Mouse (Mus musculus) forebrain, embryonic 16.5 days (tissue): ENCODE results near the gene Hspa12b. TPM values are rescaled to one million over a fixed set of nuclear protein-coding genes. Genes with fewer than 3 reads are reported as not detected.
A peak's percentile ranks its signal among the peaks of the same experiment; 100 is the strongest.

Source experiments
- ATAC-seq: fragments of 200-750 bp; cut with Nextera tagmentation; 2 replicates; pipeline ENCODE4 v1.8.0; 2017; ENCODE audit warnings: mild to moderate bottlenecking, moderate library complexity
- H3K27ac ChIP-seq: fragments of 300-500 bp; sonication (generic); 2 replicates; pipeline ENCODE4 v1.5.1; 2014; ENCODE audit warnings: low read length, control low read depth
- H3K27me3 ChIP-seq: fragments of 300-500 bp; sonication (generic); replicated peaks from 2 replicates; pipeline ENCODE4 v1.6.1; 2014; ENCODE audit warnings: low read length; ENCODE audit not compliant: control insufficient read depth, insufficient read depth
- H3K36me3 ChIP-seq: fragments of 300-500 bp; sonication (generic); 2 replicates; pipeline ENCODE4 v1.6.1; 2014; ENCODE audit not compliant: control insufficient read depth, insufficient read depth
- H3K4me1 ChIP-seq: fragments of 300-500 bp; sonication (generic); replicated peaks from 2 replicates; pipeline ENCODE4 v1.6.1; 2014; ENCODE audit warnings: low read length; ENCODE audit not compliant: control insufficient read depth, insufficient read depth
- H3K4me2 ChIP-seq: fragments of 300-500 bp; sonication (generic); 2 replicates; pipeline ENCODE4 v1.6.1; 2014; ENCODE audit warnings: mild to moderate bottlenecking, low read length, control low read depth
- H3K4me3 ChIP-seq: fragments of 300-500 bp; sonication (generic); replicated peaks from 2 replicates; pipeline ENCODE4 v1.5.1; 2014; ENCODE audit warnings: mild to moderate bottlenecking, low read length, control low read depth
- H3K9ac ChIP-seq: fragments of 300-500 bp; sonication (generic); replicated peaks from 2 replicates; pipeline ENCODE4 v1.6.1; 2014; ENCODE audit warnings: low read depth, low read length, control low read depth
- H3K9me3 ChIP-seq: fragments of 300-500 bp; sonication (generic); 2 replicates; pipeline ENCODE4 v1.6.1; 2016; ENCODE audit warnings: low read length; ENCODE audit not compliant: control insufficient read depth
- WGBS: fragments of 180-500 bp; shearing (Covaris S2); extraction: QIAGEN DNeasy Blood & Tissue Kit; methylation state at CpG from one replicate; pipeline ENCODE4 v1.1.7; 2014; 5-methylcytosine and 5-hydroxymethylcytosine counted together
- polyA plus RNA-seq: library from polyadenylated mRNA; unstranded; fragments of >200 nt; fragmentation: Nextera tagmentation; extraction: Ambion mirVana; gene quantifications from 2 replicates; pipeline ENCODE4 v1.2.1, GENCODE M21; 2015

Gene Hspa12b
- polyA plus RNA-seq, 1 experiment from 2014 or later, result 4.7 TPM

DNA sequence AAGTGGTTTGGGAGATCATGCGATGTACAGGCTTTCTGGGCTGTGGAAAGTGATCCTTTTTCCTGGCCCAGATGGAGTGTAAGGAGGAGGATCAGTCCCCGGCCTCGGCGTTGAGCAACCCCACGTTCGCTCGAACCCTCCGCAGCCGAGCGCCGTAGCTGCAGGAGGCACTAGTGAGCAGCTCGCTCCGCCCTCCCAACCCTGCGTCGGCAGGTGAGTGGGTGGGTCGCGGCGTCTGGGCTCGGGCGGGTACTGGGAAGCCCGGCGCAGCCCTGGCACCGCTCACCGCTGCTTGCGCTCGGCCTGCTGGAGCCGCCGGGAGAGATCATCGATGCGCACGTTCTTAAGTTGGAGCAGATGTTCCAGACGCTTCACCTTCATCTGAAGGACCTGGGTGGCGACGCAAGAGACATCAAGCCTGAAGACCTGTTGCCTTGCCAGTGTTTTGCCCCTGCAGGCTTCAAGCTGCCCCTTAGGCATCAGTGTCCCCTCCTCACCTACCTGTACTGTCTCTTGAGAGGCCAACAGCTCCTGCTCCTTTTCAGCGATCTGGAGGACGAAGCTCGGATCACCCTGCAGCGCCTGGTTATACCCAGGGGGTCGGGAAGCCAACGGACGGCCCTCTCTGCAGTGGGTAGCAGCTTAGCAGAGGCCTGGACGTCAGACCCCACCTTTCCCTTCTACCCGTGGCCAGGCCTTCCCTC, 44.5 kb downstream of the Hspa12b start:
- whole genome bisulfite sequencing, result 16% methylated on average over 43 of the region's 43 CpGs
- Histone ChIP-seq H3K36me3 (0 out of 2 replicates have a peak, but pooled peaks cover 2% of the 10 kb centered on the region), H3K4me2 (0 out of 2 replicates have a peak overlapping the region, but pooled peaks have one; percentile 8), H3K9me3 (no peaks in the 10 kb centered on the region), H3K4me1 (peaks cover 16% of the 10 kb centered on the region), H3K27ac (no peak overlapping the region), H3K9ac (0 out of 2 replicates have a peak overlapping the region, but pooled peaks have one; percentile 15), H3K4me3 (no peak overlapping the region), H3K27me3 (peaks cover 14% of the 10 kb centered on the region)
- no peak for ATAC-seq

DNA sequence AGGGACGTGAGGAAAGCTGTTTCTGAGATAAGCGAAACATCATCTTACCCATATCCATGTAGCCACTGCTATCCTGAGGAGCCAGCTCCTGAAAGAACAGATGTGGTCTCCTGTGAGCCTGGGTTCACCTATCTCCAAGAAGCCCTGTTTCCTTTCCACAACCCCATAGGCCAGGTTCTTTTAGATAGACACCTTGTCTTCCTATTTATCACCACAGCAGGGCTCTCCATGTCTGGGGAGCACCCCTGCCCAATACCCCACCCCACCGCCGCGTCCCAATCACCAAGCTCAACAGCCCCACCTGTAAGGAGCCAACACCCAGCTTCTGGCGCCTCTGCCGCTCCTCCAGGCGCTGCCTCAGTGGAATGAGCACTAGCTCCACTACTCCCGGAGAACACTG, 45.2 kb downstream of the Hspa12b start:
- Histone ChIP-seq H3K4me1 (peaks cover 24% of the 10 kb centered on the region), H3K27ac (no peak overlapping the region), H3K9me3 (no peaks in the 10 kb centered on the region), H3K27me3 (peaks cover 14% of the 10 kb centered on the region), H3K4me3 (no peak overlapping the region), H3K4me2 (no peak overlapping the region), H3K36me3 (0 out of 2 replicates have a peak, but pooled peaks cover 2% of the 10 kb centered on the region), H3K9ac (no peak overlapping the region)
- WGBS, result 52% methylated on average over 9 of the region's 9 CpGs
- no peak for ATAC-seq

DNA sequence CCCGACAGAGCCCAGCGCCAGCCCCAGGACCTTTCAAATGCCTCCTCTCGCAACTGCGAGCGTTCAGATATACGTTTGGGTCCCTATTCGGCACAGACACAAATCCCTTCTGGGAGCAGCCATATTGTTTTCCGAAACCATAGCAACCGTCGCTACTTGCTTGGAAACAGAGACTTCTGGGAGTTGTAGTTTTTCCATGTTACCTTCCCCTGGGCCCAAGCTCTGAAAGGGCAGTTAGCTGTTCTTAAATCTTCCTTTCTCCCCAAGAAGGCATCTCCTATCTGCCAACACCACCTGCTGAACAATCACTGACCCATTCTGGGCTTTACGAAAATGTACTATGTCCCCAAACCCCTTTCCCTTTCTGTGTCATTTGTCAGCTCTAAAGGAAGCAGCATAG, 47.6 kb downstream of the Hspa12b start:
- 0 out of 2 replicates have a peak, but pooled peaks cover 2% of the 10 kb centered on the region for H3K36me3 ChIP-seq
- H3K9ac ChIP-seq, result peak overlapping the region; percentile 38; the same call in 1 of the 2 replicates
- H3K27ac ChIP-seq, result no peak overlapping the region
- H3K9me3 ChIP-seq, result no peaks in the 10 kb centered on the region
- peaks cover 38% of the 10 kb centered on the region for H3K4me1 ChIP-seq
- H3K27me3 ChIP-seq, result peaks cover 14% of the 10 kb centered on the region
- H3K4me3 ChIP-seq, result peak overlapping the region; percentile 45
- WGBS, result 5% methylated on average over 11 of the region's 11 CpGs
- peak overlapping the region; percentile 87 for H3K4me2 ChIP-seq
- ATAC-seq, result peak; percentile 79

DNA sequence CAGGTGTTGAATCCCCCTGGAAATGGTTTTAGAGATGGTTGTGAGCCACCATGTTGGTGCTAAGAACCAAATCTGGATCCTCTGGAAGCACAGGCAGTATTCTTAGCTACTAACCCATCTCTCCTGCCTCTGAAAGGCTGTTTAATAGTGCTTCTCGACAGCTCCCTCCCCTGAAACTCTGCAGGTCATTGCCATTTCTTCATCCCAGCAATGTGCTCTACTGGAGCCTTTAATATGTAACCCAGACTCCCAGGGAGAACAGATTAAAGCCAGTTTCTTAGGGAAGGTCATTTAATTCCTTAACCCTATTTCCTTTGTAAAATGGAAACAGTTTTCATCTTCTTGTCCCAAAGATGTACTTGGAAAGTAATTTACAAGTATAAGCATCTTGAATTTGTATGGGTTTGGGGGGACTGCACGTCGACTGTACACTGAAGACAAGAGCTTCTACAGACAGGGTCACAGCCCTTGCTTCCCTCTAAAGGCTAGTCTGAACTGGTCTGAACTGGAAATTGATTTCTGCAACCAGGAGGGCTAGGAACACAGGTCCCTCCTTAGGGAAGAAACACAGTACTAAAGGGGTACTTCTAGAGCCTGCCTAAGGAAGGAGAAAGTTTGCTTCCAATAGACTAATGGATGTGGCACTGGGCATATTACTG, 48.3 kb downstream of the Hspa12b start:
- peaks cover 14% of the 10 kb centered on the region for H3K27me3 ChIP-seq

DNA sequence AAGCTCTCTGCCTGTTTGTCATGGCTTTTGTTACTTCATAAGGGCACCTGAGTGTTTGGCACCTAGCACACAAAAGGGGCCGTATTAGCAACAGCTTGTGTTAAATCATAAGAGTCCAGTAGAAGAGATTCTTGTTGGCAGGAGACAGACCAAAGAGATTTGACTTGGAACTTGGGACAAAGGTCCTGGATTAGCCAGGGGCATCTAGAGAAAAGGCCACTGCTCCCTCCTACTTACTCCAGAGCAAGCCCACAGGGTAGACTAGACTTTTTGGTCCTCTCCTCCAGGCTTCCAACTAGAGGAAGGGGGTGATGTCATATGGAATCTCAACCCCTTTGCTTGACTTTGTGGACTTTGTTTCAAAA, 48.8 kb downstream of the Hspa12b start:
- 0 out of 2 replicates have a peak, but pooled peaks cover 2% of the 10 kb centered on the region for H3K36me3 ChIP-seq
- no peak overlapping the region for H3K4me2 ChIP-seq
- 87% methylated on average over 1 of the region's 1 CpGs for WGBS

More for the DNA sequence above, 48.3 kb downstream of the Hspa12b start:
- Histone ChIP-seq H3K36me3 (0 out of 2 replicates have a peak, but pooled peaks cover 2% of the 10 kb centered on the region), H3K4me2 (no peak overlapping the region), H3K9me3 (no peaks in the 10 kb centered on the region), H3K9ac (no peak overlapping the region), H3K27ac (no peak overlapping the region), H3K4me3 (no peak overlapping the region), H3K4me1 (peaks cover 38% of the 10 kb centered on the region)
- ATAC-seq, result no peak
- WGBS, result 66% methylated on average over 3 of the region's 3 CpGs

DNA sequence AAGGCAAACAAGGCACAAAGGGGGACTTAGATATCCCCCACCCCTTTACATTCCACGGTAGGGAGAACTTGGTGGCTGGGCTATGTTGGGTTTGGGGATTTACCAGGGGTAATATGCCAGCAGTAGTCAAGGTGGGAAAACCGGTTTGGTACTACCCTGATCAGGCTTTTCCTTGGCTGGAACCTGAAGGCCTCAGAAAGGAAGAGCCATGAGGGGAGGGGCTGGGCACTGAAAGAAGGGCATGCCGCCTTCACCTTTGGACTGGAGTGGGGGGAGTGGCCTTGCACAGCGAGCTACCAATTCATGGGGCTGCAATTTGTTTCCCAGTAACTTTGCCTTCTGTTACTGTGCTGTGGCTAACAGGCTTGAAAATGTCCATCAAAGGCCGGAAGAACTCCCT, 49.4 kb downstream of the Hspa12b start:
- Histone ChIP-seq H3K4me2 (no peak overlapping the region), H3K27me3 (peaks cover 10% of the 10 kb centered on the region), H3K9me3 (no peaks in the 10 kb centered on the region), H3K9ac (no peak overlapping the region), H3K4me3 (no peak overlapping the region), H3K36me3 (0 out of 2 replicates have a peak, but pooled peaks cover 2% of the 10 kb centered on the region), H3K4me1 (peaks cover 38% of the 10 kb centered on the region), H3K27ac (no peak overlapping the region)
- WGBS, result 67% methylated on average over 5 of the region's 5 CpGs
- ATAC-seq, result no peak

More for the DNA sequence above, 48.8 kb downstream of the Hspa12b start:
- Histone ChIP-seq H3K9ac (no peak overlapping the region), H3K4me3 (no peak overlapping the region), H3K27ac (no peak overlapping the region), H3K9me3 (no peaks in the 10 kb centered on the region), H3K4me1 (peaks cover 38% of the 10 kb centered on the region), H3K27me3 (peaks cover 11% of the 10 kb centered on the region)
- ATAC-seq, result no peak

DNA sequence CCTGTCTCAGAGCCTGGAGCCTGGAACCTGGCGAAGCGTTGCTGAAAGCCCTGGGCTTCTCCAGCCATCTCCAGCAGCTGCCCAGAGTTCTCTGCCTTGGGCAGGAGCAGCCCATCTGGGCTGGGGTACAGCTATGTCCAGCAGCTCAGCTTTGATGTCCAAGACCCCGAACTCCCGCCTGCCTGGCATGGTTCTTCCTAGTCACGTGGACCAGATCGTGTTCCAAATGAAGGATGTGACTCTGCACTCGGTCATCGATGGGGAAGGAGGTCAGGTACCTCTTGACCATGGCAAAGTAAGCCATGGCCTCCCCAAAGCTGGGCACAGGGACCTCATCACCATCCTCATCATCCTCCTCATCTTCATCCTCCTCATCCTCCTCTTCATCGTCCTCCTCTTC, 50.9 kb downstream of the Hspa12b start:
- ATAC-seq, result no peak
- H3K27ac ChIP-seq, result no peak overlapping the region
- peak overlapping the region; percentile 81 for H3K4me3 ChIP-seq
- H3K27me3 ChIP-seq, result no peaks in the 10 kb centered on the region
- WGBS, result 85% methylated on average over 9 of the region's 9 CpGs
- no peaks in the 10 kb centered on the region for H3K36me3 ChIP-seq
- H3K9me3 ChIP-seq, result no peaks in the 10 kb centered on the region
- peaks cover 38% of the 10 kb centered on the region for H3K4me1 ChIP-seq
- H3K4me2 ChIP-seq, result peak overlapping the region; percentile 97
- H3K9ac ChIP-seq, result no peak overlapping the region; the same call in 1 of the 2 replicates

DNA sequence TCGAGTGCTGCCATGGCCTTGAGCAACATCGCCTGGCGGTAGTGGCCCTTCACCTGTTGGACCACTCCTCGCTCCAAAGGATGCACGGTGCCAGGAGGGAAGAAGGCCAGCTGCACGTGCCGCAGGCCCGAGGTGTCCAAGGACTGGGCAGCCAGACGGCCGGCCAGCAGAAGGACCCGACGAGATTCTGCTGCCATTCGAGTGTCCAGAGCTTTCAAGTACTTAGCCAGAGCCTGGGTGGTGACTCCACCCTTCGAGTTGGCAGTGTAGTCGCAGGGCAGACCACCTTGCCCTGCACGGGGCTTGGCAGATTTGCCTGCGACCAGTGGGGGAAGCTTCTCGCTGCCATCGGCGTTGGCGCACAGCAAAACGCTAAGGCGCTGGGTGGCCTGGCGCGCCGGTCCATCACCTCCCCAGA, 51.8 kb downstream of the Hspa12b start:
- peak overlapping the region; percentile 81 for H3K4me3 ChIP-seq
- peak overlapping the region; percentile 96 for H3K9ac ChIP-seq
- H3K27me3 ChIP-seq, result no peaks in the 10 kb centered on the region
- H3K27ac ChIP-seq, result peak overlapping the region; percentile 94; the same call in 1 of the 2 replicates
- no peaks in the 10 kb centered on the region for H3K36me3 ChIP-seq
- ATAC-seq, result no peak
- whole genome bisulfite sequencing, result 15% methylated on average over 26 of the region's 26 CpGs
- H3K9me3 ChIP-seq, result no peaks in the 10 kb centered on the region
- peaks cover 38% of the 10 kb centered on the region for H3K4me1 ChIP-seq
- H3K4me2 ChIP-seq, result peak overlapping the region; percentile 97

DNA sequence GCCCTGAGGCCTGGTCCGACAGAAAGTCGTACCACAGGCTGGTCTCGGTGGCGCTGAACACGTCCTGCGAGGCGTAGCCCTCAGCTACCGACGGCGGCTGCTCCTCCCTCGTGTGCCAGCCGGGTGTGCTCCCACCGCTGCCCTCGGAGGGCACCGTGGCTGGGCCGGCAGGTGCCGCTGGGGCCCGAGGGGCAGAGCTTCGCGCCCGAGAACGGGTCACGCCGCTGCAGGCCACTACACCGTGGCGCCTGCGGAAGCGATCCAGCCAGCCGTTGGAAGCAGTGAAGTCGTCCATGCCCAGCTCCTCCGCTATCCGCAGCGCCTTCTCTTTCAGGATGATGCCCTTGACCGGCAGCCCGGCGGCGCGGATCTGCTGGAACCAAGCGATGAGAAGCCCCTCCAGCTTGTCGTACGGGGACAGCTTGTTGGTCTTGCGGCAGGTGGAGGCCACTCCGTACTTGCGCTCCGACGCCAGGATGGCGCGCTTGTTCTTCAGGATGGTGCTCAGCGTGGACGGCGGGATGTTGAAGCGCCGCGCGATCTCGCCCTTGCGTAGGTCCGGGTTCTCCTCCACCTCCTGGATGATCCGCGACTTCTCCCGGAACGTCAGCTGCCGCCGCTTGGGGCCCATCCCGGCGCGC, 52.3 kb downstream of the Hspa12b start:
- H3K9ac ChIP-seq, result peak overlapping the region; percentile 96
- peak overlapping the region; percentile 81 for H3K4me3 ChIP-seq
- H3K36me3 ChIP-seq, result no peaks in the 10 kb centered on the region
- H3K27me3 ChIP-seq, result no peaks in the 10 kb centered on the region
- under 1% methylated on average over 65 of the region's 67 CpGs for WGBS
- peaks cover 33% of the 10 kb centered on the region for H3K4me1 ChIP-seq
- peak; percentile 34 for ATAC-seq
- H3K27ac ChIP-seq, result peak overlapping the region; percentile 94
- H3K4me2 ChIP-seq, result peak overlapping the region; percentile 97
- H3K9me3 ChIP-seq, result no peaks in the 10 kb centered on the region
